Mouse (Mus musculus): ENCODE results near the gene Fam19a2. TPM values are rescaled to one million over a fixed set of nuclear protein-coding genes. Genes with fewer than 3 reads are reported as not detected.

Fam19a2 gene
- total RNA-seq, 2 experiments from 2014 or later: 1.4 to 1.7 TPM

GRCm38 (mm10) chr10:123707026-123707425 is 443.2 kb downstream of the Fam19a2 start:
- no peak for DNase-seq (ENCODE audit: low spot score in 2 of 2)

- DNase-seq (ENCODE audit: low spot score in 2 of 2): no peak
Measured at GRCm38 (mm10) chr10:123710738-123711137, 446.9 kb downstream of the Fam19a2 start.

DNA sequence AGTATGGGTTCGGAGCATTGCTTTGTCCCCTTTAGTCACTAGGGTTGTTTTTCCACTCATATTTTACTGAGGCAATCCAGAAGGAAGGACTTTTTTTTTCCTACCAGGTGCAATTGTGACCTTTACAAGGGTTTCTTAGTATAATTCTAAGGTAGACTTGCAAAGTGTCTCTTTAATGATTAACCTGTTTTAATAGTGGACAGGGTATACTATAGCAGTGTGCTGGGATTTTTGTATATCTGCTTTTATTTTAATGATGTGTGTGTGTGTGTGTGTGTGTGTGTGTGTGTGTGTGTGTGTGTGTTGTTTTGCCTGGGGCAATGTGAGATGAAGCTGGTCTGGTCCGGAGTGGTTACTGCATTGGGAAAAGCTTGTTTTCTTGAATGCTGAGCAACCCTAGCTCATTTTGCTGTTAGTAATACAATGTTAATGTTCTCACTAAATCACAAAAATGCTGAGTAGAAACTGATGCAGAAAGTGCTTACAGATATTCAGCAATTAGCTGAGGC is 458.2 kb downstream of the Fam19a2 start:
- no peak for DNase-seq (ENCODE audit: low spot score in 2 of 2)

GRCm38 (mm10) chr10:123723641-123724040 is 459.8 kb downstream of the Fam19a2 start:
- no peak for DNase-seq (ENCODE audit: low spot score in 2 of 2)

DNA sequence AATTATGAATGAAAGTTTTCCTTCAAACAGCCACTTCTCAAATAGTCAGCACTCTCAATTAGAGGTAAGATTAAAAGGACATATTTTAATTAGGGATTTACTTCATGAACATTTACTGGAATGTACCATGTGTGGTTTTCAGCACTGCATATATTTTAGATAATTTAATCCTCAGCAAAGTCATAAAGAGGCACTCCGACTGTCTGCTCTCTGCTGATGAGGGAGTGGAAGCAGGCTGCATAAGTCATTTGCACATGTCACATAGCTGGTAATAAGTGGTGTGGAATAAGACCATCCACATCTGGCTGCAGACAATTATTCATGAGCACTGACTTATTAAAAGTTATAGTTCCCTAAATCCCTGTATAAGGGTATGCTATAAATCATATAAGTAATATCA is 484.5 kb downstream of the Fam19a2 start:
- DNase-seq (ENCODE audit: low spot score in 2 of 2): no peak

DNA sequence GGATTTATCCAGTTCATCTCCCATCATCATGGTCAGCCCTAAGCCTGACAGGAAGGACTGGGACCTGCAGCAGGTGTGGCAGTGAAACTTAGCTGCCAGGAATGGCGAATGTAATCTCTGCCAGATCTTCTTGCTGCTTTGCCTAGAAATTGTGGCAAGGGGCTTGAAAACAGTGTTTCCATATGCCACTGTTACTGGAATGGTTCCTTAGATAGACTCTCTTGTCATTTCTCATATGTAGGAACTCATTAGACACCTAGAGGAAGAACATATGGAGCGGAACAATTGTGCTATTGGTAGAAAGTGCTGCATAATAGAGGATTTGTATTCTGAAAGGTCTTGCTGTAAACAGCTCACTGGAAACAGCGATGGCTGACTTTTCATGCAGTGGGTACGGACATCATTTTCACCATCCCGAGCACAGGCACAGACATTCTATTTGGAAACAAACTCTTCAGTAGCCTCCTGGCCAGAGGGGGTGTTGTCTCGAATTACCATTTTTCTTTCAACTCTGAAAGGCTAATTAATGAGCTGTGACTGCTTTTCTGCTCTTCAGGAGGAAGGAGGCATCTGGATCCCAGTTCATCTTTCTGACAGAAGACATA is 488.0 kb downstream of the Fam19a2 start:
- DNase-seq (ENCODE audit: low spot score in 2 of 2): no peak

DNA sequence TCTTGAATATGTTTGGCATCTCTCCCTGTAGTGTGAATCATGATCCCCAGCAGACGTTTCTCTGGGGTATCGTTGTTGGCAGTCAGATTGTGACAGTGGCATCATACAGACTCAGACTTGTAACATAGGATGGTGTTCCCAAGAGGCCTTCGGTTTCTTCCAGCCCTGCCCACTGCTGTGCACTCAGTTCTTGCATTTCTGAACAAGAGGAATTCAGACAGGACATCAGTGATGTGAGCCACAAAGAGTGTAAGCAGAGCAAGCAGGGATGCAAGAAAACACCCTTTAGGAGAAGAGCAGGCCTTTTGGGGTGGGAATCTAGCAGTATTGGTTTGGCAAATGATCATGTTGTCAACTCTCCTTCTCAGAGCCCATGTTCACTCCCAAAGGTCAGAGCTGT is 489.0 kb downstream of the Fam19a2 start:
- DNase-seq (ENCODE audit: low spot score in 2 of 2): no peak

GRCm38 (mm10) chr10:123753996-123754395 is 490.2 kb downstream of the Fam19a2 start:
- no peak for DNase-seq (ENCODE audit: low spot score in 2 of 2)

- DNase-seq (ENCODE audit: low spot score in 2 of 2): no peak
Measured at GRCm38 (mm10) chr10:123789374-123789773, 525.6 kb downstream of the Fam19a2 start.

Other genes with a start within 250 kb of the Fam19a2 start
- 10 to 100 TPM; 75.4 to 88.8 TPM for gene Mon2, start 187.5 kb upstream of the Fam19a2 start, total RNA-seq (2021)
- gene Usp15, start 67.0 kb upstream of the Fam19a2 start, total RNA-seq (2021): 10 to 100 TPM; 75.2 to 92.7 TPM

All from adrenal gland, adult 18-20 months (tissue).